Mouse (Mus musculus): ENCODE data around the gene Ppp1r12b.

DNA sequence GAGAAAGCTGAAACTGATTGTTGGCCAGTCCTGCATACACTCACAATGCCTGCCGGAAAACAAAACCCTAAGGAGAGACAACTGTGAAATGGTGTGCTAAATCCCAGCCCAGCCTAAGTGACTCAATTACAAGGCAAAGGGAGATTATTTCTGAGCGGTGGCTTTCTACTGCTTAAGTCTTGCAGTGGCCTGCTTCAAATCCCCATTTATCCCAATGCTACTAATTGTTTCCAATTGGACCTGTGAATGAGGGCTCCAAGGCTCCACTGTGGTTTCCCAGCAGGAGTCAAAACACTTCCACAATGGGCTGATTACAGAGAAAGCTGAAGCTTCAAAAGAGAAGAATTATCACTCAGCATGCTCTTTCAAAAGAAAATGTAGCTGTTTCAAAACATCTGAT is 95.2 kb downstream of the Ppp1r12b start:
- TF ChIP-seq POLR2A (IDR thresholded peaks at IDR 0.05; ENCODE audit: control insufficient read depth, extremely low read depth, insufficient read depth, low read length, poor library complexity) (no peak), CTCF (IDR thresholded peaks at IDR 0.05; ENCODE audit: borderline replicate concordance, control insufficient read depth, extremely low read depth, insufficient read depth, low read length, poor library complexity) (no peak)
